Mouse (Mus musculus) heart, embryonic 11.5 days (tissue): ENCODE measurements around the gene Ubxn10. TPM values are rescaled to one million over a fixed set of nuclear protein-coding genes. Genes with fewer than 3 reads are reported as not detected.

Experiments
- ATAC-seq: fragments of 200-750 bp; cut with Nextera tagmentation; replicated peaks from 2 replicates; pipeline ENCODE4 v1.8.0; 2017; ENCODE audit warnings: moderate library complexity; ENCODE audit not compliant: insufficient number of reproducible peaks, low FRiP score, low TSS enrichment
- H3K27ac ChIP-seq: fragments of 300-500 bp; sonication (generic); 2 replicates; pipeline ENCODE4 v1.5.1; 2014; ENCODE audit warnings: mild to moderate bottlenecking, low read depth, low read length
- H3K27me3 ChIP-seq: fragments of 300-500 bp; sonication (generic); 2 replicates; pipeline ENCODE4 v1.6.1; 2014; ENCODE audit warnings: mild to moderate bottlenecking, low read length, mixed read lengths; ENCODE audit not compliant: control insufficient read depth, insufficient read depth
- H3K36me3 ChIP-seq: fragments of 300-500 bp; sonication (generic); 2 replicates; pipeline ENCODE4 v1.6.1; 2014; ENCODE audit warnings: mild to moderate bottlenecking, low read length, moderate library complexity, mixed read lengths; ENCODE audit not compliant: control insufficient read depth, insufficient read depth
- H3K4me1 ChIP-seq: fragments of 300-500 bp; sonication (generic); 2 replicates; pipeline ENCODE4 v1.6.1; 2014; ENCODE audit warnings: low read length; ENCODE audit not compliant: control insufficient read depth, insufficient read depth
- H3K4me2 ChIP-seq: fragments of 300-500 bp; sonication (generic); 2 replicates; pipeline ENCODE4 v1.6.1; 2014; ENCODE audit warnings: mild to moderate bottlenecking, moderate library complexity
- H3K4me3 ChIP-seq: fragments of 300-500 bp; sonication (generic); 2 replicates; pipeline ENCODE4 v1.5.1; 2014; ENCODE audit warnings: low read depth, low read length
- H3K9ac ChIP-seq: fragments of 300-500 bp; sonication (generic); 2 replicates; pipeline ENCODE4 v1.6.1; 2014; ENCODE audit warnings: mild to moderate bottlenecking, low read depth, low read length, moderate library complexity
- H3K9me3 ChIP-seq: fragments of 300-500 bp; sonication (generic); replicated peaks from 2 replicates; pipeline ENCODE4 v1.6.1; 2016; ENCODE audit warnings: low read length; ENCODE audit not compliant: control insufficient read depth
- WGBS: fragments of 180-500 bp; shearing (Covaris S2); extraction: QIAGEN DNeasy Blood & Tissue Kit; methylation state at CpG from one replicate; pipeline ENCODE4 v1.1.7; 2014; ENCODE audit not compliant: insufficient replicate concordance; 5-methylcytosine and 5-hydroxymethylcytosine counted together
- polyA plus RNA-seq: library from polyadenylated mRNA; unstranded; fragments of >200 nt; fragmentation: Nextera tagmentation; extraction: Ambion mirVana; gene quantifications from 2 replicates; pipeline ENCODE4 v1.2.1, GENCODE M21; 2014

The Ubxn10 gene
- polyA plus RNA-seq, 1 experiment from 2014 or later: 1.3 TPM

- Histone ChIP-seq H3K9ac (no peak overlapping the region), H3K4me2 (no peak overlapping the region), H3K9me3 (no peaks in the 10 kb centered on the region), H3K4me3 (no peak overlapping the region), H3K4me1 (no peaks in the 10 kb centered on the region), H3K27ac (no peak overlapping the region), H3K27me3 (0 out of 2 replicates have a peak, but pooled peaks cover 2% of the 10 kb centered on the region), H3K36me3 (no peaks in the 10 kb centered on the region)
- no peak for ATAC-seq
- 79% methylated on average over 11 of the region's 11 CpGs for WGBS
Observed at GRCm38 (mm10) chr4:138712096-138712495, 24.9 kb downstream of the Ubxn10 start.

DNA sequence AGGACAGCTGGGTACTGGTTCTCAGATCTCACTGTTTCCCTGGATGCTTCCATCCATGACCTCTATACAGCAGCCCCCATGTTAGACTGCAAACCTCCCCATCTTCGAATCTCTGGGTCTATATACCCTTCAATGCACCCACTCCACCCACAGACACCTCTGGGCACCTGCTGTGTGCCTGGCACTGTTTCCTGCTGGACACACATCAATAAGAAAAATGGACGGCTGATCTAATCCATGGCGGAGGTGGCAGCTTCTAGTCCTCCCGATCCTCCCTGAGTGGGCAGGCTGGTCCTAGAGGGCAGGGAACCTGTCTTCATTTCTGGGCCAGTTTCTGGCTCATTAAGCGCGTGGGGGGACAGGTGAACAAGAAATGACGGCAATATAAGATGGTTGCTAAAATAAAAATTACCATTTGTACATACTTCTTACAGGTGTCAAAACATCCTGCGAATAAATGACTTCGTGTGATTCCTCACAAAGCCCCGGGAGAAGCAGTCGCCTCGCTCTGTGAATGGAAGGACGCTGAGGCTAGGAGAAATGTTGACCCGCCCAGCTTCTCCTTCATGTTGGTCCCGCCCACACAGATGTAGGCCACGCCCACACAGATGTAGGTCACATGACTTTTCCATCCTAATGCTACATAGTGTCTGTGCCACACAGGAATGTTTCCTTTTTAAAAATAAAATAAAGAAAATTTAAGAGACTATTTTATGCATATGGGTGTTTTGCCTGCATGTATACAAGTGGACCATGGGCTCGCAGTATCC, 25.7 kb downstream of the Ubxn10 start:
- Histone ChIP-seq H3K9ac (no peak overlapping the region), H3K27ac (no peak overlapping the region), H3K4me3 (no peak overlapping the region), H3K27me3 (peaks cover 5% of the 10 kb centered on the region; the same call in 1 of the 2 replicates), H3K4me1 (no peaks in the 10 kb centered on the region), H3K4me2 (no peak overlapping the region), H3K36me3 (no peaks in the 10 kb centered on the region), H3K9me3 (no peaks in the 10 kb centered on the region)
- ATAC-seq: no peak
- WGBS: 61% methylated on average over 17 of the region's 17 CpGs

DNA sequence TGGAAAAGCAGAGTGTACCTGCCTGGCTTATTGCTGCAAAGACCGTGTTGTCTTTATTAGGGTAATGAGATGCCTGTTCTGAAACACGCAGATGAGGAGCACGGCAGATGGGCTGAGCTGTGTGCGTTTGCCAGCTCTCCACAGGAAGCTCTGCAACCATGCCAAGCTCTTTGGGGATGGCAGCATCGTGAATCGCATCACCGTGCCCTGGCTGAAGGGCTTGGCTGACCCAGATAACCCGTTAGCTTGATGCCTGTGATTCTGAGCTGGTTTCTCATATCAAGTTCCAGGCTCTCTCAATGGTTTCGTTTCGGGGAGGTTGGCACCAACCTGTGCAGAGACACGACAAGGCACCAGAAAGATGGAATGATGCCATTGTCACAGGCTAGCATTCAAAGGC, 26.3 kb downstream of the Ubxn10 start:
- H3K27me3 ChIP-seq: peaks cover 5% of the 10 kb centered on the region; the same call in 1 of the 2 replicates
- no peak for ATAC-seq
- no peaks in the 10 kb centered on the region for H3K36me3 ChIP-seq
- no peaks in the 10 kb centered on the region for H3K4me1 ChIP-seq
- no peak overlapping the region for H3K27ac ChIP-seq
- H3K9ac ChIP-seq: no peak overlapping the region
- H3K4me2 ChIP-seq: no peak overlapping the region
- WGBS: 82% methylated on average over 11 of the region's 11 CpGs
- H3K4me3 ChIP-seq: no peak overlapping the region
- H3K9me3 ChIP-seq: no peaks in the 10 kb centered on the region

GRCm38 (mm10) chr4:138709944-138710343, 27.0 kb downstream of the Ubxn10 start:
- H3K4me1 ChIP-seq: no peaks in the 10 kb centered on the region
- no peak overlapping the region for H3K4me2 ChIP-seq

DNA sequence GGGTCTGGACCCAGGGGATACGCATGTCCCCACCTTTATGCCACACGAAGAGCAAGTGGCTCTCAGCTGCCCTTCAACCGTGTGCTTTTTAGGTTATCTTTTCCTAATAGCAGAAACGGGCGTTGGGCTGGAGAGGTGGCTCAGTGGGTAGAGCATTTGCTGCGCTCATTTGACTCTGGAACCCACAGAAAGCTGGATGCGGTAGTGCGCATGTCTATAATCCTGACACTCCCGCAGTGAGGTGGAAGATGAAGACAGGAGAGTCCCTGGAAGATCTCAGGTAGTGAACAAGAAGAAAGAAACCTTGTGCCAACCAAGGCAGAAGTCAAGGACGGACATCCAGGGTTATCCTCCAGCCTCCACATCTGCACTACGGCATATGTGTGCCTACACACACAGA, 27.7 kb downstream of the Ubxn10 start:
- no peak for ATAC-seq
- Histone ChIP-seq H3K27ac (no peak overlapping the region), H3K4me3 (no peak overlapping the region), H3K9ac (no peak overlapping the region), H3K9me3 (no peaks in the 10 kb centered on the region), H3K36me3 (no peaks in the 10 kb centered on the region), H3K4me2 (no peak overlapping the region), H3K4me1 (no peaks in the 10 kb centered on the region), H3K27me3 (peaks cover 5% of the 10 kb centered on the region; the same call in 1 of the 2 replicates)
- 73% methylated on average over 11 of the region's 11 CpGs for WGBS

More at GRCm38 (mm10) chr4:138709944-138710343, 27.0 kb downstream of the Ubxn10 start:
- Histone ChIP-seq H3K27me3 (peaks cover 5% of the 10 kb centered on the region; the same call in 1 of the 2 replicates), H3K27ac (no peak overlapping the region), H3K9ac (no peak overlapping the region), H3K4me3 (no peak overlapping the region), H3K9me3 (no peaks in the 10 kb centered on the region), H3K36me3 (no peaks in the 10 kb centered on the region)
- no peak for ATAC-seq
- WGBS: 58% methylated on average over 7 of the region's 7 CpGs

- no peak overlapping the region for H3K27ac ChIP-seq
- ATAC-seq: no peak
Observed at GRCm38 (mm10) chr4:138708636-138709035, 28.3 kb downstream of the Ubxn10 start.

DNA sequence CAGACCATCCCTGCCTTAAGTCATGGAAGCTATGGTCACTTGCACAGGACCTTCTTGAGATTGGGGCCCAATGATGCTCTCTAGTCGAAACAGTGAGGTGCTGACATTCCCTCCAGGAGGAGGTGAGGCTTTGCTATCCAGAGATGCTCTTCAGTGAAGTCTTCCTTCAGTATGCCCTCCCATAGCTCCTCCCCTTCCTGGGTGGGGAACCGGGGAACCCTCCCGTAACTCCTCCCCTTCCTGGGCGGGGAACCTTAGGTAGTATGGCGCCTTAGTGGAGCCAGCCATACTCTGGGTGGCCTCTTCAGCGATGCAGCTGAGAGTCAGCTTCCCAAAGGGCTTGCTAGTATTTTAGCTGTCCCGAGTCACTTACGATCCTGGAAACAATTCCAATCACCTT, 30.3 kb downstream of the Ubxn10 start:
- Histone ChIP-seq H3K27ac (no peak overlapping the region), H3K27me3 (peaks cover 5% of the 10 kb centered on the region; the same call in 1 of the 2 replicates), H3K4me3 (no peak overlapping the region), H3K4me2 (no peak overlapping the region), H3K4me1 (no peaks in the 10 kb centered on the region), H3K9ac (no peak overlapping the region), H3K9me3 (no peaks in the 10 kb centered on the region), H3K36me3 (no peaks in the 10 kb centered on the region)
- WGBS: 83% methylated on average over 8 of the region's 8 CpGs
- ATAC-seq: no peak

More at GRCm38 (mm10) chr4:138708636-138709035, 28.3 kb downstream of the Ubxn10 start:
- Histone ChIP-seq H3K4me3 (no peak overlapping the region), H3K9me3 (no peaks in the 10 kb centered on the region), H3K27me3 (peaks cover 5% of the 10 kb centered on the region; the same call in 1 of the 2 replicates), H3K36me3 (no peaks in the 10 kb centered on the region), H3K4me2 (no peak overlapping the region), H3K4me1 (no peaks in the 10 kb centered on the region), H3K9ac (no peak overlapping the region)
- 8% methylated on average over 7 of the region's 7 CpGs for WGBS

- H3K9ac ChIP-seq: no peak overlapping the region
- ATAC-seq: no peak
- no peaks in the 10 kb centered on the region for H3K36me3 ChIP-seq
- peaks cover 2% of the 10 kb centered on the region; the same call in 1 of the 2 replicates for H3K27me3 ChIP-seq
- H3K4me3 ChIP-seq: no peak overlapping the region
- 79% methylated on average over 4 of the region's 4 CpGs for whole genome bisulfite sequencing
- H3K4me2 ChIP-seq: no peak overlapping the region
- no peak overlapping the region for H3K27ac ChIP-seq
- no peaks in the 10 kb centered on the region for H3K4me1 ChIP-seq
- no peaks in the 10 kb centered on the region for H3K9me3 ChIP-seq
Observed at GRCm38 (mm10) chr4:138704169-138704568, 32.8 kb downstream of the Ubxn10 start.

DNA sequence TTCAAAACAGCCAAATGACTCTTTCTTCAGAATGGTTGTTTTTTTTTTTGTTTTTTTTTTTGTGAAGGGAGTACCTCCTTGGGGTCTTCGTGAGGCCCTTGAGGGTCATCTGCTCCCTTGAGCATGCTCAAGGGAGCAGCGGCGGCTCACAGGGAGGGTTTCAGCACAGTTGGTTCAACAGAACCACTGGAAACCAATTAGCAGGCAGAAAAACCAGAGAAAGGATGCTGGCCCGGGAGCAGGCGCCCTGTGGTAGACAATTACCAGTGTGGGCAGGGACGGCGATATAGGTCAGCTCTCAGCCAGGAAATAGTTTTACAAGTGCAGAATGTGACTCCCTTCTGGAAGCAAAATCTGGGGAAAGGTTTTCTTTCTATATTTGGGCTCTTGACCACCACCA, 33.4 kb downstream of the Ubxn10 start:
- no peak for ATAC-seq
- H3K9ac ChIP-seq: no peak overlapping the region
- 50% methylated on average over 7 of the region's 7 CpGs for WGBS
- no peaks in the 10 kb centered on the region for H3K9me3 ChIP-seq
- H3K4me2 ChIP-seq: no peak overlapping the region
- no peaks in the 10 kb centered on the region for H3K36me3 ChIP-seq
- no peaks in the 10 kb centered on the region for H3K4me1 ChIP-seq
- H3K27ac ChIP-seq: no peak overlapping the region
- H3K4me3 ChIP-seq: no peak overlapping the region
- peaks cover 2% of the 10 kb centered on the region; the same call in 1 of the 2 replicates for H3K27me3 ChIP-seq
